Mouse (Mus musculus) small intestine, adult 2 months (tissue): Measurements from ENCODE around the gene Zfp85. TPM values are rescaled to one million over a fixed set of nuclear protein-coding genes. Genes with fewer than 3 reads are reported as not detected.
"Not testable (repeated sequence)": the region's sequence is repeated elsewhere in the genome, so short reads cannot be mapped to it uniquely, and the experiment has no call there.

Experiments
- H3K27ac ChIP-seq: fragments of 200-500 bp; 2 replicates; pipeline ENCODE4 v1.5.1; 2012; ENCODE audit warnings: low read depth, low read length, control low read depth, inconsistent platforms; ENCODE audit not compliant: insufficient read depth
- H3K27me3 ChIP-seq: fragments of 200-500 bp; 2 replicates; pipeline ENCODE4 v1.6.1; 2012; ENCODE audit warnings: mild to moderate bottlenecking, moderate library complexity, low read length, inconsistent platforms; ENCODE audit not compliant: control insufficient read depth, insufficient read depth
- H3K36me3 ChIP-seq: fragments of 200-500 bp; 2 replicates; pipeline ENCODE4 v1.6.1; 2012; ENCODE audit warnings: mild to moderate bottlenecking, low read length, control low read depth, inconsistent platforms; ENCODE audit not compliant: control insufficient read depth, insufficient read depth
- H3K4me1 ChIP-seq: fragments of 200-500 bp; 2 replicates; pipeline ENCODE4 v1.6.1; 2012; ENCODE audit warnings: low read length, inconsistent platforms, mixed read lengths; ENCODE audit not compliant: control insufficient read depth, insufficient read depth, insufficient read length
- H3K4me3 ChIP-seq: fragments of 200-500 bp; 2 replicates; pipeline ENCODE4 v1.5.1; 2012; ENCODE audit warnings: low read depth, mild to moderate bottlenecking, control low read depth, inconsistent platforms, low read length, moderate library complexity
- CTCF ChIP-seq: fragments of 200-500 bp; IDR thresholded peaks from 2 replicates; pipeline ENCODE4 v1.5.1; 2012; ENCODE audit warnings: low read depth, mild to moderate bottlenecking, control low read depth, inconsistent platforms, low read length, moderate library complexity, mixed read lengths; ENCODE audit not compliant: insufficient replicate concordance, insufficient read length; ENCODE audit errors: extremely low read depth
- POLR2A ChIP-seq: fragments of 200-500 bp; IDR thresholded peaks from 2 replicates; pipeline ENCODE4 v1.6.1; 2012; ENCODE audit warnings: low read depth, mild to moderate bottlenecking, control low read depth, inconsistent platforms, low read length, moderate library complexity
- WGBS: fragments of 180-500 bp; shearing (Covaris S2); methylation state at CpG from one replicate; pipeline ENCODE4 v1.1.7; 2018; 5-methylcytosine and 5-hydroxymethylcytosine counted together
- polyA plus RNA-seq: library from polyadenylated mRNA; depleted of rRNA; stranded (reverse); fragments of >200 nt; gene quantifications from 2 replicates; pipeline ENCODE4 v1.2.3, GENCODE M21; 2012

Gene Zfp85
- polyA plus RNA-seq, 1 experiment = 0.10 TPM

- H3K36me3 ChIP-seq = no peaks in the 10 kb centered on the region
- H3K4me1 ChIP-seq = peaks cover 4% of the 10 kb centered on the region; the same call in 1 of the 2 replicates
- no peaks in the 10 kb centered on the region for H3K27me3 ChIP-seq
- H3K4me3 ChIP-seq = no peak overlapping the region
- WGBS = 85% methylated on average over 1 of the region's 1 CpGs
- TF ChIP-seq CTCF (no peak), POLR2A (no peak)
- H3K27ac ChIP-seq = no peak overlapping the region
These were observed 4.9 kb upstream of the Zfp85 start for GRCm38 (mm10) chr13:67759966-67760365.

GRCm38 (mm10) chr13:67755761-67756160 lies 733 bp upstream of the Zfp85 start:
- Histone ChIP-seq H3K27me3 (no peaks in the 10 kb centered on the region), H3K4me1 (peaks cover 4% of the 10 kb centered on the region; the same call in 1 of the 2 replicates), H3K27ac (no peak overlapping the region), H3K36me3 (peaks cover 5% of the 10 kb centered on the region), H3K4me3 (no peak overlapping the region)
- 73% methylated on average over 6 of the region's 6 CpGs for WGBS
- TF ChIP-seq CTCF = no peak
- TF ChIP-seq POLR2A = no peak

DNA sequence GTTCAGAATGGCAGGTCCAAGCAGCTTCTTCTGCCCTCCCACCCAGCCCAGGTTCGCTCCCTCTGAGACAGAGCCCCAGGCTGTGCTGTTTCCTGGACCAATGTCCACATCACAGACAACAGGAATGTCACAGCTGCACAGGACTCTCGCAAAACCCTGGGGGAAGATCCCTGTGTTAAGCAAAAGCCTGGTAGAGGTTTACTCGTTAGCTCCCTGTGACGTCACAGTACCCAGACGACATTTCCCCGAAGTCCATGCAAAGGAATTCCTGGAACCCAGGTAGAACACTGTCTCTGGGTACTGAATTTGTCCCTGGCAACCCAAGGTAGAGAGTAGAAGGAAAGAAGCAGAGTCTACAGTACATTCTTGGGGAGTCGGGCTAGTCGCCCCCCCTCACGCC lies 11.1 kb downstream of the Zfp85 start:
- Histone ChIP-seq H3K27me3 (no peaks in the 10 kb centered on the region), H3K4me1 (no peaks in the 10 kb centered on the region), H3K27ac (no peak overlapping the region), H3K4me3 (no peak overlapping the region), H3K36me3 (peaks cover 3% of the 10 kb centered on the region; the same call in 1 of the 2 replicates)
- TF ChIP-seq POLR2A = no peak
- TF ChIP-seq CTCF = no peak
- WGBS = 90% methylated on average over 9 of the region's 9 CpGs

GRCm38 (mm10) chr13:67742941-67743340 lies 12.1 kb downstream of the Zfp85 start:
- no peak for TF ChIP-seq POLR2A
- TF ChIP-seq CTCF = no peak
- no peaks in the 10 kb centered on the region for H3K27me3 ChIP-seq
- H3K4me1 ChIP-seq = no peaks in the 10 kb centered on the region
- no peaks in the 10 kb centered on the region for H3K36me3 ChIP-seq
- no peak overlapping the region for H3K4me3 ChIP-seq
- H3K27ac ChIP-seq = no peak overlapping the region
- 88% methylated on average over 3 of the region's 3 CpGs for WGBS

GRCm38 (mm10) chr13:67734391-67734790 lies 20.6 kb downstream of the Zfp85 start:
- WGBS = 94% methylated on average over 9 of the region's 9 CpGs
- H3K4me1 ChIP-seq, H3K27me3 ChIP-seq, H3K27ac ChIP-seq, H3K36me3 ChIP-seq, H3K4me3 ChIP-seq: not testable (repeated sequence)

GRCm38 (mm10) chr13:67729441-67729840 lies 25.6 kb downstream of the Zfp85 start:
- TF ChIP-seq CTCF = peak; percentile 44; the same call in 1 of the 2 replicates
- 11% methylated on average over 4 of the region's 4 CpGs for WGBS
- not testable (repeated sequence) for H3K27ac ChIP-seq

GRCm38 (mm10) chr13:67728641-67729318 lies 26.2 kb downstream of the Zfp85 start, which contains the start of gene Zfp65:
Gene Zfp65 (minus strand): TSS chr13:67729173.
- TF ChIP-seq POLR2A = no peak
- TF ChIP-seq CTCF = no peak
- Histone ChIP-seq H3K4me3 (peak within 1 kb of the TSS; percentile 70), H3K27me3 (no peaks in the 10 kb centered on the region), H3K36me3 (no peaks in the 10 kb centered on the region), H3K4me1 (no peaks in the 10 kb centered on the region), H3K27ac (no peak within 1 kb of the TSS)
- WGBS = 4% methylated on average over 21 of the region's 21 CpGs

More at GRCm38 (mm10) chr13:67729441-67729840, 25.6 kb downstream of the Zfp85 start:
- H3K36me3 ChIP-seq, H3K27me3 ChIP-seq, H3K4me1 ChIP-seq: not testable (repeated sequence)
- peak overlapping the region; percentile 70; the same call in 1 of the 2 replicates for H3K4me3 ChIP-seq

DNA sequence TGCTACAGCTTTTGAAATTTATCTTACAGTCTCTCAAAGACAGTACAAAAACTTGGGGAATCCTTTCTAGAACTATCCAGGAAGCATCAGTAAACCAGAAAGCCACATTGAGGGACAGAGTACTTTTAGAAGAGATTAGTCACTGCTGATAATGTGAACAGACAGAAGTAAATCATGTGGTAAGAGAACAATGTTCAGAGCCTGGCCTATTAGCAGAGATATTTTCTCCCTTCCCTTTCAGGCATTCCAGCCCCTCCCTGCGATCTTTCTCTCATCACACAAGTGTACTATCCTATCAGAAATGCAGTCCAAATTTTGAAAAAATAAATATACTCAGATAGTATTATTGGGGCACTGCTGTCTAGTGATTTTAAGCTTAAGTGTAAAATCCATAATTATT lies 26.9 kb downstream of the Zfp85 start:
- no peaks in the 10 kb centered on the region for H3K36me3 ChIP-seq
- H3K27ac ChIP-seq = no peak overlapping the region
- no peaks in the 10 kb centered on the region for H3K27me3 ChIP-seq
- TF ChIP-seq POLR2A = no peak
- no peak for TF ChIP-seq CTCF
- no peak overlapping the region for H3K4me3 ChIP-seq
- 41% methylated on average over 1 of the region's 1 CpGs for WGBS
- H3K4me1 ChIP-seq = peaks cover 2% of the 10 kb centered on the region; the same call in 1 of the 2 replicates

GRCm38 (mm10) chr13:67725331-67725730 lies 29.7 kb downstream of the Zfp85 start:
- H3K36me3 ChIP-seq, H3K27ac ChIP-seq, H3K27me3 ChIP-seq, H3K4me1 ChIP-seq, H3K4me3 ChIP-seq: not testable (repeated sequence)
- 49% methylated on average over 2 of the region's 2 CpGs for WGBS
